Mouse (Mus musculus) cerebellum, adult 2 months (tissue): ENCODE results near the gene Chit1. TPM values are rescaled to one million over a fixed set of nuclear protein-coding genes. Genes with fewer than 3 reads are reported as not detected.

Source experiments
- DNase-seq, 2 experiments: peaks; one replicate each; pipeline ENCODE4 v3.0.0; 2021
- H3K27ac ChIP-seq: fragments of 200-500 bp; 2 replicates; pipeline ENCODE4 v1.5.1; 2012; ENCODE audit warnings: low read length, control low read depth, inconsistent platforms; ENCODE audit not compliant: insufficient read depth
- H3K27me3 ChIP-seq: fragments of 200-500 bp; 2 replicates; pipeline ENCODE4 v1.6.1; 2012; ENCODE audit warnings: inconsistent platforms, mild to moderate bottlenecking, low read length, moderate library complexity; ENCODE audit not compliant: control insufficient read depth, insufficient read depth
- H3K4me1 ChIP-seq: fragments of 200-500 bp; 2 replicates; pipeline ENCODE4 v1.6.1; 2011; ENCODE audit warnings: low read length; ENCODE audit not compliant: control insufficient read depth, insufficient read depth
- H3K4me3 ChIP-seq: fragments of 200-500 bp; replicated peaks from 2 replicates; pipeline ENCODE3; 2011; ENCODE audit warnings: mild to moderate bottlenecking, low read depth, low read length, control low read depth; ENCODE audit not compliant: insufficient read depth
- CTCF ChIP-seq: fragments of 200-500 bp; IDR thresholded peaks from 2 replicates; pipeline ENCODE4 v1.5.1; 2011; ENCODE audit warnings: low read depth, mild to moderate bottlenecking, control low read depth, low read length, moderate library complexity, borderline replicate concordance; ENCODE audit not compliant: insufficient read depth
- POLR2A ChIP-seq: fragments of 200-500 bp; IDR thresholded peaks from 2 replicates; pipeline ENCODE4 v1.6.1; 2011; ENCODE audit warnings: low read length, control low read depth, borderline replicate concordance; ENCODE audit not compliant: insufficient read depth
- WGBS: fragments of 180-500 bp; shearing (Covaris S2); methylation state at CpG from one replicate; pipeline ENCODE4 v1.1.7; 2018; 5-methylcytosine and 5-hydroxymethylcytosine counted together
- polyA plus RNA-seq: library from polyadenylated mRNA; depleted of rRNA; stranded (reverse); fragments of >200 nt; gene quantifications from 2 replicates; pipeline ENCODE4 v1.2.3, GENCODE M21; 2012

Chit1 gene
- polyA plus RNA-seq, 1 experiment = not detected

- no peaks in the 10 kb centered on the region for H3K27me3 ChIP-seq
- TF ChIP-seq POLR2A (no peak), CTCF (no peak)
- H3K4me3 ChIP-seq = no peak overlapping the region
- no peak for DNase-seq
- no peaks in the 10 kb centered on the region for H3K4me1 ChIP-seq
- H3K27ac ChIP-seq = no peak overlapping the region
- WGBS = 87% methylated on average over 6 of the region's 6 CpGs
Observed at GRCm38 (mm10) chr1:134161399-134161798, 50.4 kb downstream of the Chit1 start.

GRCm38 (mm10) chr1:134162510-134163225 is 51.6 kb downstream of the Chit1 start:
- DNase-seq = no peak
- H3K27ac ChIP-seq = no peak overlapping the region
- no peaks in the 10 kb centered on the region for H3K27me3 ChIP-seq
- peaks cover 4% of the 10 kb centered on the region; the same call in 1 of the 2 replicates for H3K4me1 ChIP-seq
- 87% methylated on average over 6 of the region's 6 CpGs for WGBS
- no peak overlapping the region for H3K4me3 ChIP-seq
- TF ChIP-seq CTCF (no peak), POLR2A (no peak)

DNA sequence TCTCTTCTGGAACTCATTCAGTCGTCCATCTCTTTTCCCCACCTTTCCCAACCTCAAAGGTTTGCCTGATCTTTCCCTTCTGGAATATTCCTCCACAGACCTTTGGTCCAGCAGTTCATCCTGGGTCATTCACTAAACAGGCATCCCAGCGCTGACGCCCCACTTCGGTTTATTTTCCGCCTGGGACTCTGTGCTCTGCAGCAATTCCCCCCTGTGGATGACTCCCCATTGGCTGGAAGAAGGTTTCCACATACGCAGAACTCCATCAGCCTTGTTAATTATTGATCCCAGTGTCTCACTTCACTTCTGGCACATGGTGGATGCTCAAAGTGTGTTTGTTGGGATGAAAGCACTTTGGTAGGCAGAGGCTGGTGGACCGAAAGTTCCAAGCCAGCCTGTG is 52.4 kb downstream of the Chit1 start:
- WGBS = 90% methylated on average over 7 of the region's 7 CpGs
- Histone ChIP-seq H3K4me3 (no peak overlapping the region), H3K27me3 (no peaks in the 10 kb centered on the region), H3K4me1 (peaks cover 12% of the 10 kb centered on the region; the same call in 1 of the 2 replicates), H3K27ac (no peak overlapping the region)
- no peak for DNase-seq
- TF ChIP-seq POLR2A (no peak), CTCF (no peak)

DNA sequence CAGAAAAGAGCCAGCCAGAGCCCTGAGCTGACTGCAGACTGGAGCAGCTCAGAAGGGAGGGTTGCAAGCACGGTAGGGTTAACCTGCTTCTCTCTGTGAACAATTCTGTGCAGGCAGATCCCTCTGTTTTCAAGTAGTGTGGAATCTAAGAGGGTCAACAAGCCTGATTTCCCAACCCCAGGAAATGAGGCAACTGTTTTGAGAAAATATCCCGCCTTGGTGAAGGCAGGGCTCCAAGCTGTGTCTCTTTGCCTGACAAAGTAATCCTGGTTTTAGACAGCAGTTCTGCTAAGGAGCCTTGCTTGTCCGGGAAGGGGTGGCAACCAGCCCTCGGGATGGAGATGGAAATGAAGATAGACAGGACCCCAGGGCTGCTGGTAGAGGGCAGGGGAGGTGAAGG is 53.4 kb downstream of the Chit1 start:
- 76% methylated on average over 4 of the region's 4 CpGs for WGBS
- Histone ChIP-seq H3K4me1 (peaks cover 15% of the 10 kb centered on the region; the same call in 1 of the 2 replicates), H3K27ac (no peak overlapping the region), H3K27me3 (no peaks in the 10 kb centered on the region), H3K4me3 (no peak overlapping the region)
- no peak for DNase-seq
- TF ChIP-seq CTCF (no peak), POLR2A (no peak)

DNA sequence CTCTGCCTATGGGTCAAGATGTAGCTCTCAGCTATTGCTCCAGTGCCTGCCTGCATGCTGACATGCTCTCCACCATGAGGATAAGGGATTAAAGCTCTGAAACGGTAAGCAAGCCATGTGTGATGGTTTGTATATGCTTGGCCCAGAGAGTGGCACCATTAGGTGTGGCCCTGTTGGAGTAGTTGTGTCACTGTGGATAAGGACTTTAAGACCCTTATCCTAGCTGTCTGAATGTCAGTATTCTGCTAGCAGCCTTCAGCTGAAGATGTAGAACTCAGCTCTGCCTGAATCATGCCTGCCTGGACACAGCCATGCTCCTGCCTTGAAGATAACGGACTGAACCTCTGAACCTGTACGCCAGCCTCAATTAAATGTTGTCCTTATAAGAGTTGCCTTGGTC is 55.5 kb downstream of the Chit1 start:
- Histone ChIP-seq H3K27ac (no peak overlapping the region), H3K27me3 (no peaks in the 10 kb centered on the region), H3K4me1 (peaks cover 15% of the 10 kb centered on the region; the same call in 1 of the 2 replicates), H3K4me3 (no peak overlapping the region)
- no peak for DNase-seq
- TF ChIP-seq POLR2A (no peak), CTCF (no peak)
- WGBS = 97% methylated on average over 3 of the region's 3 CpGs

DNA sequence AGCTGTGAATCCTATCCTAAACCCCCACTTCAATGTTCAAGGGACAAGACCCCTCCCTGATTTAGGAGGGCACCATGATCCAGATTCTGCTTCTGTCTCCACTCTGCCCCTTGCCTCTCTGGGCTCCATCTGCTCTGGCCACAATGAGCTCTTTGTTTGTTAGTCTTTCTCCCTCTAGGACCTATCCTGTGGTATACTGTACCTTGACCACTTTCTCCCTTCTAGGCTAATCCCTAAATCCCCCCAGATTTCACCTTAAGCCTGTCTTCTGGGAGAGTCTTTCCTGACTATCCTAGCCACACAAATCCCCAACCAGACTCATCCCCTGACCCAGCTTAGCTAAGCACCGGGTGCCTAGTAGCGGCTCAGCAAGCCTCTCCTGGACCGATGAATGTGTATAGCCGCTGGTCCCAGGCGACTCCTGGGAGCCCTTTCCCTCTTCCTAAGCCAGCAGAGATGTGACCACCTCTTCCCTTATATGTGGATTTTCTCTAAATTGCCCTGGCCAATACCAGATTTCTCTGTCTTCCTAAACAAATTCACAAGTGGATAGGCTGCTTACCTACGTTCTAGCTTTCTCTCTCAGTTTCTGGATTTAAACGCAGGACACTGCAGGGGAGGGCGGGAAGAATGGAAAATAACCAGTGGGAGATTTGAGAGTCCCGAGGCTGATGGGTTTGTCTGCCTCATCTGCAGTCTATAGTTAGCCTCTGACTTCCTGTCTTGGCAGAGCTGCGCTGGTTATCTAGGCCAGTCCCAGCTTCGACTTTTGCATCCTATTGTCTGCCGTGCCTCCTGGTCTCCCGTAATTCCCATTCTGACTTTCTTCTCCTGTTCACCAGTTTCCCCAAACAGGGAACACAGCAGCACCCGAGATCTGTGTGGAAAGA is 56.6 kb downstream of the Chit1 start:
- Histone ChIP-seq H3K4me3 (no peak overlapping the region), H3K4me1 (peaks cover 15% of the 10 kb centered on the region; the same call in 1 of the 2 replicates), H3K27ac (peak overlapping the region; percentile 31), H3K27me3 (no peaks in the 10 kb centered on the region)
- peak; percentile 75 to 89 for DNase-seq
- TF ChIP-seq POLR2A = no peak
- no peak for TF ChIP-seq CTCF
- WGBS = 25% methylated on average over 14 of the region's 14 CpGs

DNA sequence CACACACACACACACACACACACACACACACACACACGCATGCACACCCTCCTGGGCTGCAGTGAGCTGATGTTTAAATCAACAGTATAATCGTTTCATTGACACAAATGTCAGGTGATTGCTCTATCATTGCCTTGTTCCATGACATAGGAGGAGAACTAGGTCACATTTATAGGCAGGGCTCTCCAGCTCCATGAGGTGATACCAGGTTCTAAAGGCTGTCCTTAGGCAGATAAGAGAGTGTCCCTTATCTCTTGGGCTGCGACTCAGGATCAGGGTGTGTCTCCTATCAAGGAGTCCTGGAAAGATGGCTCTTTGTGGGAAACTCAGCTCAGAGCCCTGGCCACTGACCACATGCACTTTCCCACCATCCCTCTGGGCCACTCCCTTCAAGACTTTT is 57.5 kb downstream of the Chit1 start:
- peaks cover 15% of the 10 kb centered on the region; the same call in 1 of the 2 replicates for H3K4me1 ChIP-seq
- H3K27ac ChIP-seq = peak overlapping the region; percentile 31; the same call in 1 of the 2 replicates
- 89% methylated on average over 3 of the region's 3 CpGs for WGBS
- no peak for DNase-seq
- TF ChIP-seq POLR2A = no peak
- TF ChIP-seq CTCF = no peak
- H3K4me3 ChIP-seq = no peak overlapping the region
- H3K27me3 ChIP-seq = no peaks in the 10 kb centered on the region
